Mouse (Mus musculus) liver, adult (tissue): ENCODE results near the gene Pdyn.

Experiments
- GATA4 ChIP-seq: IDR thresholded peaks from 2 replicates; pipeline ENCODE4 v1.6.1; 2014; ENCODE audit warnings: mild to moderate bottlenecking, low read length; ENCODE audit not compliant: insufficient replicate concordance

Pdyn gene

GRCm38 (mm10) chr2:129674935-129675634 is 24.6 kb downstream of the Pdyn start:
- peak; percentile 55; the same call in 1 of the 2 replicates for TF ChIP-seq GATA4

- TF ChIP-seq GATA4, result no peak
These were observed 27.7 kb downstream of the Pdyn start for GRCm38 (mm10) chr2:129671911-129672310.

GRCm38 (mm10) chr2:129662484-129662883 is 37.2 kb downstream of the Pdyn start:
- TF ChIP-seq GATA4, result no peak

GRCm38 (mm10) chr2:129660020-129660419 is 39.6 kb downstream of the Pdyn start:
- no peak for TF ChIP-seq GATA4

- TF ChIP-seq GATA4, result no peak
These were observed 40.8 kb downstream of the Pdyn start for GRCm38 (mm10) chr2:129658796-129659195.

- TF ChIP-seq GATA4, result no peak
These were observed 44.6 kb downstream of the Pdyn start for GRCm38 (mm10) chr2:129655033-129655432.

- TF ChIP-seq GATA4, result no peak
These were observed 45.3 kb downstream of the Pdyn start for GRCm38 (mm10) chr2:129654233-129654950.

GRCm38 (mm10) chr2:129653632-129654031 is 46.0 kb downstream of the Pdyn start:
- no peak for TF ChIP-seq GATA4

- no peak for TF ChIP-seq GATA4
These were observed 47.0 kb downstream of the Pdyn start for GRCm38 (mm10) chr2:129652616-129653015.
